Mouse (Mus musculus) testis, adult 2 months (tissue): Measurements from ENCODE around the gene Uvrag.

Experiments used
- CTCF ChIP-seq: fragments of 200-500 bp; IDR thresholded peaks from 2 replicates; pipeline ENCODE4 v1.5.1; 2012; ENCODE audit warnings: low read depth, mild to moderate bottlenecking, inconsistent platforms, low read length, moderate library complexity; ENCODE audit not compliant: control insufficient read depth, insufficient read depth, insufficient replicate concordance
- POLR2A ChIP-seq: fragments of 200-500 bp; IDR thresholded peaks from 2 replicates; pipeline ENCODE4 v1.6.1; 2012; ENCODE audit warnings: low read depth, mild to moderate bottlenecking, inconsistent platforms, low read length, moderate library complexity; ENCODE audit not compliant: control insufficient read depth

DNA sequence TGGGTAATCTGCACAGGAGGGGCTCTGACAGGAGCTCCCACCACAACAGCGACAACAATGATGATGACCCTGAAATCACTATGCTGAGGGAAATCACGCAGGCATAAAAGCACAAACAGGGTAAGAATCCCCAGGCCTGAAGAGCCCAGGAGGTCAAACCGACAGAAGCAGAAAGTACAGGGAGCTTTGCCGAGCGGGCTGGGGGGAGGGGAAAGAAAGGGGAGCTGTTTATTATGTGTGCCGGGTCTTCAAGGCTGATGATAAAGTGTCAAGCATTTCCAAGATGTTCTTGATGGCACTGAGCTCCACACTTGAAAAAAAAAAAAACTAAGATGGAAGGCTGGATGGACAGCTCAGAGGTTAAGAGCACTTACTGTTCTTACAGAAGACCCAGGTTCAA, 4.2 kb downstream of the Uvrag start:
- TF ChIP-seq CTCF (no peak), POLR2A (no peak)
